Mouse (Mus musculus): Measurements from ENCODE around the gene Sash3.

Sash3 gene

DNA sequence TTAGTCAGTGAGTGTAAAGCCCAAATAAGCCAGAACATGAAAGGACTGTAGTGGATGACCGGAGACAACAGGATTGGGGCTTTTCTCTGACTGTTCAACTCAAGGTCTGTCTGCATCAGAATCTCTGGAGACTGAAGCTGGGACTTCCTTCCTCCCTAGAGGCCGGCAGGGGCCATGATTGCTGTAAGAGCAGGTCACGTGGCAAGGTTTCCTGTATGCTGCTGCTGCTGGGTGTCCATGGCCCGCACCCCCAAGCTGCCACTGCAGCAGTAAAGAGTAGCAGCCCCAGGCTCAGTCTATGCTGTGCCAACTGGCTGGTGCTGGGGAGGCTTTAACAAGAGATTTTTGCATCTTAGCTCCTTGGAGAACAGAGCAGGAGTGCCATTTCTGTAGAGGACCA lies at the start of gene Sash3:
TSS of gene Sash3 (plus strand) at position 175 of the 400 bp plus-strand sequence.
- no peak for DNase-seq (ENCODE audit: low read depth, low spot score)

DNA sequence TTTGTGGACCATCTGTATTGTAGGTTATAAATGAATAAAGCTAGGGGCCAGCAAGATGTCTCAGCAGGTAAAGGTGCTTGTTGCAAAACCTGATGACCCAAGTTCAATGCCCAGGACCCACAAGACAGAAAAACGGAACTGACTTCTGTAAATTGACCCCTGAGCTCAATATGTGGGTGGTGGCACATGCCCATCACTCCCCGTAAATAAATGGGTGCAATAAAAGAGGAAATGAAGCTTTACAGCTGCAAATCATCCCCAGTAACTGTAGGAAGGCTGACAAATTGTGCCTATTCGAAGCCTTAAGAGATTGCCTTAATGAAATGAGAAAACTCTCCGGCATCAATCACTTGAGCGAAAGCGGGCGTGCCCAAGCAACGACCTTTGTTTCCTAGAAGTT lies 49.7 kb upstream of the Sash3 start:
- DNase-seq (ENCODE audit: low read depth, low spot score): no peak

- peak; percentile 55 for DNase-seq (ENCODE audit: low read depth, low spot score)
Measured at GRCm38 (mm10) chrX:48098470-48099129, 47.6 kb upstream of the Sash3 start.

- DNase-seq (ENCODE audit: low read depth, low spot score): no peak
Measured at GRCm38 (mm10) chrX:48099871-48100270, 46.4 kb upstream of the Sash3 start.

- peak; percentile 66 for DNase-seq (ENCODE audit: low read depth, low spot score)
Measured at GRCm38 (mm10) chrX:48103256-48103655, 43.0 kb upstream of the Sash3 start.

DNA sequence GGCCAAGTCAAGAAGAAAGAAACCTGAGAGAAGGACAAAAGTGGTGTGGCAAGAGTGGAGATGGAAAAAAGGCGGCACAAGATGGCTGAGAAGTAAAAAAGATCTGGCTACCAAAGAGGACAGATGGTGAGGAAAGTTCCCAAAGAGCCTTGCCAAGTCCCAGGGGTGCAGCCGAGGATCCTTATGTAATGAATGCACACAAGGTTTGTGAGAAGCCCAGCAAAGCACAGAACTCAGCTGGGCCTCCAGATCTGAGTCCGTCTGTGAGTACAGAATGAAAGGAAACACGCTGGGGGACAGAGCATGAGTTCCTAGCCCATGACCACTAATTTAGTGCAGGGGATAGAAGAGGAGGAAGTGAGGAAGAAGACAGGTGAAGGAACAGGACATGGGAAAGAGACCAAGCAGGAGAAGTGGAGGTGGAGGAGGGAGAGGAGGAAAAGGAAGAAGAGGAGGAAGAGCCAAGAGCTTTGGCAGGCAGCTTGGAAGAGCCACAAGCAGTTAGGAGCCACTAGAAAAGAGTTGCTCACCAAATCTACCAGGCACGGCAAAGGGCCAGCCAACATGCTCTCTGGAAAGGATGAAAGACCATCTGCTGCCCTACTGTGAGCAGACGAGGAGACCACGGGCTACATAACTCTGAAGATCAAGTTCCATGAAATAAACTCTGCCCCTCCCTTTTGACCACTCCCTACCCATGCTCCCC lies 41.3 kb upstream of the Sash3 start:
- peak; percentile 86 for DNase-seq (ENCODE audit: low read depth, low spot score)

DNA sequence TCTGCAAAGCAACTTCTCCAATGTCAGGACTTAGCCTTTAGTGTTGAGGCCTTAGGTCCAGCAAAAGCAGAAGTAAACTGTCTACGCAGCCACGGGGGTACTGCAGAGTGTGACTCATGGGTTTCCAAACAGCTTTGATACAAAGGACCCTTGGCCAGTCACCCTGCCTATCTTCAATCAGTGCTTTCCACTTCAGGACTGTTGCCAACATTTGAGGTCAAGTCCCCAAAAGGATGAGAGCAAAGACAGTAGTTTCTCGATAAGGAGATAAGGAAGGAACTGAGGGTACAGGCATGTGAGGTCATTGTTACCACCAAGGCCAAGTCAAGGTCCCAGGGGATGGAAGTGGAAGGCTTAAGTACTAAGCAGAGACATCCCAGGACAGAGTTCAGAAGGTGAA lies 40.0 kb upstream of the Sash3 start:
- no peak for DNase-seq (ENCODE audit: low read depth, low spot score)

GRCm38 (mm10) chrX:48108394-48109315 lies 37.6 kb upstream of the Sash3 start, which contains the start of gene Xpnpep2:
Gene Xpnpep2 (plus strand): TSS chrX:48108725.
- no peak for DNase-seq (ENCODE audit: low read depth, low spot score)

DNA sequence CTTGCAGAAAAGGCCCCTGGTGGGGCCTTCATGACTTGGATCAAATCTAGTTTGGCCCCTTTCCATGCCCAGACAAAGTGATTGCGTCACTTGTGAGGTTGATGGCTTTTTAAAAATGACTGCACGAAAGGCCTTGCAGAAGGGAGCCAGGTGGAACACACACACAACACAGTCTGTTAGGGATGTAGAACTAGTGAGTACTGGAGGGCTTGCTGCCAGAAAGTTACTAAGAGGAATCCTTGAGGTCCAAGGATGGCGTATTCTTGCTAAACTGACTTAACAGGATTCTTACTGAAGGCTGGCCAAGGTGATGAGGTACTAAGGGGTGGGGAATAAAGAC lies 37.0 kb upstream of the Sash3 start:
- DNase-seq (ENCODE audit: low read depth, low spot score): no peak

DNA sequence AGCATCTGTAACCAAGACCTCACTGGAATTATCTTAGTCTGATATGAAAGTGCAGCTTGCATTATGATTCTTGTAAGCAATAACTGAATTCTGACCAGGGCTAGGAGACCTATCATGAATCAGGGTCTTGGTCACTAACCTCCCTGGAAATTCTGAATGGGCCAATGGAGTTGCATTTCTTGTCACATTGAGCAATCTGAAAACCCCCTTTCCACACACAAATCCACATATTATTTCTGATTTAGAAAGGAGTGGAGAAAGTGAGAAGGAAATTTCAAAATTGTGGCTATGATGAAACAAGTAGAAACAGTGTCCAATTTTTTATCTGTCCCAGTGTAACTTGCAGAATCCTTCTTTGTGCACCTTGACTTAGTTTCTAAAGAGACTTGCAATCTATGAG lies 26.9 kb upstream of the Sash3 start:
- no peak for DNase-seq (ENCODE audit: low read depth, low spot score)

DNA sequence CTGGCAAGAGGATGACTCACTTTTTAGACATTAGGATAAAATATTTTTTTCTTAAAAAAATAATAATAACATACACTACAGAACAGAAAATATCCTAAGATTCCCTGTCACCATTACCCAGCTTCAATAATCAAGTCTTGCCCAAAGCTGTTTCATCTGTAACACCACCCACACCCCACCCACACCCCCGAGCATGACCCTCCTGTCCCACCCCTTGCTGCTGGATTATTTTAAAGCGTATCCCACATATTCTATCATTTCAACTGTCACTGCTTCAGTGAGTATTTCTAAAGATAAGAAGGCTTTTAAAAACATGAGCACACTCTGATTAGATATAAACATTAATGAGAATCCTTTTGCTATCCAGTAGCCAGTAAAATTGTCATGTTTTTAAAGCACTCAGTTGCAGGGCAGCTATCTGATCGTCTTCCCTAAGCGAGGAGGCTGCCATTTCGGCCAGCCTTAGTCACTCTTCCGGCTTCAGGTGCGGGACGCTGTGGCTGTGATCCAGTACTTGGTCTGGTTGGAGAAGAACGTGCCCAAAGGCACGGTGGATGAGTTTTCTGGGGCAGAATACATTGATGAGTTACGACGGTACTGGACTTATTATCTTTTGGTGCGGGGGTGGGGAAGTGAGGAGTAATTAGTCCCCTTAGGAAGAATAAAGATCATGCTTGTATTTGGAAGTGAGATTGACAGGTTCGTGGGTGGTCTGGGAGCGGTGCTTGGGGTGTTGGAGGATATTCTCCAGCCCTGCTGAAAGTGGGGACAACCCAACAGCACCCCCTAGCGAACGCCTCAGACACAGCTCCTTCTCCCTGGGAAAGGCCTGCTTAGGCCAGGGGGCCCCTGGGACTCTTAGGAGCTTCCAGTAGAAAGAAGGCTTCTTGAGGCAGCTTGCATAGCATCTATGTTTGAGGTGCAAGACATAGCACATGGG lies 21.8 kb upstream of the Sash3 start:
- peak; percentile 77 for DNase-seq (ENCODE audit: low read depth, low spot score)

- no peak for DNase-seq (ENCODE audit: low read depth, low spot score)
Measured at GRCm38 (mm10) chrX:48126903-48127476, 19.2 kb upstream of the Sash3 start.

- no peak for DNase-seq (ENCODE audit: low read depth, low spot score)
Measured at GRCm38 (mm10) chrX:48127502-48128218, 18.6 kb upstream of the Sash3 start.

DNA sequence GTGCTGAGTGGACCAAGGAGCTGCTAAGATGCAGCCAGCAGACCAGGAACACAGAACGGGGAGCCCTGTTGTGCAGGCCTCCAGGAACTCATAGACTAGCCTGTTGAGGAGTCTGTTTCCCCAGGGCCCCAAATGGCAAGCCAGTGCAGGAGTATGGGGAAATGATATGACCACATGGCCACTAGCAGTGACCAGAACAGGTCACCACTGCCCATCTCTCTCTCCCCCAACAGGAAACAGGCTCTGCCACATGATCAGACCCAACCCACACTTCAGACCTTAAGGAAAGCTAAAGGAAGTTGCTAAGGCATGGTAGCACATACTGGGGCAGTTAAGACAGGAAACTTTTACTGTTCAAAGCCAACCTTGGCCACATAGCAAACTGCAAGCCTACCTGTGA lies 17.1 kb upstream of the Sash3 start:
- DNase-seq (ENCODE audit: low read depth, low spot score): no peak

DNA sequence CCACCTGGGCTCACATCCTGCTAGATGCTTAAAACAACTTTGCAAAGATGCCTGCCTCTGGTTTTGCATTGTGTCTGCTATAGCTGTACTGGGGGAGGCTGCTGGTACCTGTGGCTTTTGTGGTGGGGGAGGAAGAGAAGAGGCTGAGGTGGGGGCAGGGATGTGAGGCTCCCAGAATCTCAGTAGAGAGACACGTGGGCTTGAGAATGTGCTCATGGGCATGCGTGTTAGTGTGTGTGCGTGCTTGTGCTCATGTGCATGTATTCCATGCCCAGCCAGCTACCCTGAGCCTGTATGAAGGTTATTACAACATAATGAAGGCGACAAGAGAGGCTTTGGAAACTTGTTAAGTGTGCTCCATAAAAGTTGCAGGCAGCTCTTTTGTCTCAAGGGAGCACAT lies 9.3 kb upstream of the Sash3 start:
- DNase-seq (ENCODE audit: low read depth, low spot score): no peak

DNA sequence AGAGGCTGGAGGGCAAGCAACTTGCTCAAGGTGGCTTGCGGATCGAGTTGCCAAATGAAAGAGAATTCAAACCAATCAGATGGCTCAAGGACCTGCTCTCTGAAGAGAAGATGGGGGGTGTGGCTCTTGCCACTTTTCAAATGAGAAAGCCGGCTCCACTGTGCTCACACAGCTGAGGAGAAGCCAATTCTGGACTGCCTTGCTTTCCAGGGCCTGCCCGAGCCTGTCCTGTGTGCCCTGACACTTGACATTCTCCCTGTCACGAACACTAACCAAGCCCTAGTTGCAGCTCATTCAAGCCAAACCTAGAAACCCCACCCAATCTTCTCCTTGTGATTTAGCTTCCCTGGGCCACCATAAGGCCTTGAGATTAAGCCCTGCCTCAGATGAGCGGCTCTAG lies 8.2 kb upstream of the Sash3 start:
- DNase-seq (ENCODE audit: low read depth, low spot score): no peak

GRCm38 (mm10) chrX:48138539-48139275 lies 7.5 kb upstream of the Sash3 start:
- no peak for DNase-seq (ENCODE audit: low read depth, low spot score)

- DNase-seq (ENCODE audit: low read depth, low spot score): no peak
Measured at GRCm38 (mm10) chrX:48139368-48140285, 6.6 kb upstream of the Sash3 start.
